Mouse (Mus musculus) small intestine, adult 2 months (tissue): Measurements from ENCODE around the gene Spred1.

Source experiments
- CTCF ChIP-seq: fragments of 200-500 bp; IDR thresholded peaks from 2 replicates; pipeline ENCODE4 v1.5.1; 2012; ENCODE audit warnings: low read depth, mild to moderate bottlenecking, control low read depth, inconsistent platforms, low read length, moderate library complexity, mixed read lengths; ENCODE audit not compliant: insufficient replicate concordance, insufficient read length; ENCODE audit errors: extremely low read depth
- POLR2A ChIP-seq: fragments of 200-500 bp; IDR thresholded peaks from 2 replicates; pipeline ENCODE4 v1.6.1; 2012; ENCODE audit warnings: low read depth, mild to moderate bottlenecking, control low read depth, inconsistent platforms, low read length, moderate library complexity

DNA sequence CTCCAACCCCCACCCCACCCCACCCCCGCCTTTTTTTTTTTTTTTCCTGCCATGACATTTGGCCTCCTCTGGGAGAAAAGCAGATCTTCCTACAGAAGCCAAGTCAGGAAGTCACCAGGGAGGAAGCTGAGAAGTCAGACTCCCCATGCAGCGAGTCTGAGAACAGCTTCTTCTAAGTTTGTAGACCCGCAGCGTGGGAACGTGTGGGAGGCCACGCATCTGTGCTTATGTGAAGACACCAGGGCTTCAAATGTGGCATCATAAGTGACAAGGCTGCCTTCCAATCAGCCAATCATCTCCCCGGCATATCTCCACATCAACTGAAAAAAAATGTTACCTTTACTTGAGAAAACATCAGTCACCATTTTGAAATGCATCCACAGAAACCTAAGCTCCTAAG, 74.4 kb downstream of the Spred1 start:
- no peak for TF ChIP-seq CTCF
- no peak for TF ChIP-seq POLR2A
